In genomic region chr17:25844396-25844901, GRCm38 (mm10) we compare ENCODE assay signal across 8 mouse cellular contexts. TPM values are rescaled to one million over a fixed set of nuclear protein-coding genes. Genes with fewer than 3 reads are reported as not detected.
A peak's percentile ranks its signal among the peaks of the same experiment; 100 is the strongest.
DNase-seq lines count a peak whose midpoint lies in the region; ATAC-seq lines count a peak whose summit lies in the region.

Gene Rhot2, minus strand, starts transcription at chr17:25844851.

- DNase-seq in ZHBTc4 (ENCODE audit: low read depth, low spot score): peak; percentile 96
- DNase-seq in gastrocnemius, adult 8-10 months (ENCODE audit: low spot score in 2 of 2): peak; percentile 91 to 94
- peak; percentile 98 for DNase-seq in induced T-regulatory cell, adult 2 months (ENCODE audit: low read depth)
- DNase-seq in left cerebral cortex, adult 9 months (ENCODE audit: low spot score in 2 of 2): peak; percentile 83 to 94
- DNase-seq in right cerebral cortex, postnatal 14 days: peak; percentile 95
- peak; percentile 91 to 97 for DNase-seq in urinary bladder, postnatal 36 days (ENCODE audit: low spot score in 2 of 2)

- peak; percentile 98 for ATAC-seq in common myeloid progenitor, adult 5-6 weeks (replicated peaks; ENCODE audit: low read depth, poor library complexity, severe bottlenecking)
- peak; percentile 97 for ATAC-seq in megakaryocyte progenitor cell, adult 5-6 weeks (replicated peaks; ENCODE audit: poor library complexity)

RNA-seq across cellular contexts. Expression of gene Rhot2, which starts in this region (rescaled TPM):
- total RNA-seq in common myeloid progenitor, adult 5-6 weeks (2017): 23.7 and 29.7 TPM in 2 replicates
- total RNA-seq in gastrocnemius, adult 8-10 months (2022): 10 to 100 TPM; 63.3 to 72.7 (median 68.0) TPM
- 15.1 and 17.0 TPM in 2 replicates for total RNA-seq in megakaryocyte progenitor cell, adult 5-6 weeks (2015)
- 18.0 and 19.7 TPM in 2 replicates for total RNA-seq in megakaryocyte progenitor cell, adult 5-6 weeks (2017)

Comparison
In these comparisons a context has a peak if more than half of its experiments do, and no peak if none do; other contexts are left out.
1. Peak in every context shown above with its lines: DNase-seq and ATAC-seq.